Mouse (Mus musculus): ENCODE data around the gene C2cd3.

The C2cd3 gene

DNA sequence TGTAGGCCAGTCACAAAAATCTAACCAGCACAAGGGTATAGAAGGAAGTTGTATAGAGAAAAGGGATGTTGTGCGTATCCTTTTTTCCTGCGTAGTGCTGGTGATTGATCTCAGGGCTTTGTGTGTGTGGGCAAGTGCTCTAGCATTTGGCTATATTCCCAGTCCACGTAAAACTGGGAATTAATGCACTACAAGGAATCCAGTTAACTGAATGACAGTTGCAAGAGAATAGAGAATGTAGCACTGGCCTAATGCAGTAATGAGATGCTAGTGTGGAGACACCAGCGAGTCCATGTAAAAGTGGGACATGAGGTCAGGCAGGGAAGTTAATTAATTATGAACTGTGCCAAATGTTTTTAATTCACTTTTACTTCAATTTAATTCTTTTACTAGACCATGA lies 30.7 kb downstream of the C2cd3 start:
- no peak for DNase-seq (ENCODE audit: low spot score in 2 of 2)

DNA sequence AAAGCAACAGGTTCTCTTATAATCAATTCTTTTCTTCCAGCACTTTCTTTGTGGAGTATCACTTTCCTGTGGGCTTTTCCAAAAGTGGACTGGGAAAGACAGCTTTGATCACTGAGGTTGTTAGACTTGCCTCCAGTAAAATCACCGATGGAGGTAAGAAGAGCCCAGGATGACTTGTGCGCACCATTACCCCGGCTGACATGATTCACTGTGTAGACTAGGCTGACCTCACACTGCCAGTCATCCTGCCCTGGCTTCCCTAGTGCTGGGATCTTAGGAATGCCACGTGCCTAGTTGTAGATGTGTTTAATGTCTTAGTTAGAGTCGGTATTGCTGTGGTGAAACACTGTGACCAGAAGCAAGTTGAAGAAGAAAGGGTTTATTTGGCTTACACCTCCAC lies 35.6 kb downstream of the C2cd3 start:
- DNase-seq (ENCODE audit: low spot score in 2 of 2) = no peak

DNA sequence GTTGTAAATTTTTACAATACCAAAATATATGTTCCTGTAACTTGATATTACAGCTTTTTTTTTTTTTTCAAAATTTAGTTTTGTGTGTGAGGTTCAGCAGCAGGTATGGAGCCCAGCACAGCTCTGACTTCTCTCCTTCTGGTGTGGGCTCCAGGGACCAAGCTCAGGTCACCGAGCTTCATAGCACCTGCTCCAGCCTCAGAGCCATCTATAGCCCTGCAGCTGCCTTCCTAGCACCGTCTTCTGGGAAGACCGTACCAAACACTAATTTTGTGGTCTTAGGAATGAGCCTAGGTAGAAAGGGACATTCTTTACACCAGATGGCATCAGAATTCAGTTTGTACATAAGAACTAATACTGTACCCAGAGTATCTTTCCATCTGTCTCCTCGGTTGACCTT lies 36.7 kb downstream of the C2cd3 start:
- no peak for DNase-seq (ENCODE audit: low spot score in 2 of 2)

DNA sequence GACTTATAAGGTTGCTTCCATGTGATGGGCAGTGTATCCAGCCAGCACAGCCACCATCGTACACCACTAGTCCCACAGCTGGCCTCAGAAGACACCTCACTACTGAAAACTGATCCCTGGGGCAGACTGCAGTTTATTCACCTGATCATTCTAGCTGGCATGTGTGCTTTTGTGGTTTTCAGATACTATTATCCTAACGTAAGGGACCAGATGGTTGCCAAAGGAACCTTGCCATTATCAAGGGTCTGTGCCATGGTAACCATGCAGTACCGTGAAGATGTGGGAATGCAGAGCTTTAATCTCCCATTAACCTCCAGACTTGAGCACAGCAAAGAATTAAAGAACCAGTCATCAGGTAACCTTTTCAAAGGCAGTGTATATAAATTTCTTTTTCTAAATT lies 53.8 kb downstream of the C2cd3 start:
- no peak for DNase-seq (ENCODE audit: low spot score in 2 of 2)

DNA sequence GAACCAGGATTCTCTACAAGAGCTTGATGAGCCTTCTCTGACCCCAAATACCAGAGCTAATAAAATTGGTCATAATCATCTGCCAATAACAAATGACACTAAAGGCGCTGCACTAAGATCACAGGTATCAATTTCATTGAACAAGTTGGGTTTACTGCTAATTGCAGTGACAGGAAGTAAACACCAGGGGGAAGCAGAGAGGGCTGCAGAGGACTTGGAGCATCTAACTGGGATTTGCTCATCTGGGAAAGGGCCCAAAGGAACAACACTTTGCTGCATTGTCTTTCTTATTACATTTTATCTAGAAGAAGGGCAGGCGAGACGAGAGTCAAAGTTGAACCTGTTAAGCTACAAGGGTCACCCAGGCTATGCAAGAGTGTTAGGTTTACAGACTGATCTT lies 57.1 kb downstream of the C2cd3 start:
- DNase-seq (ENCODE audit: low spot score in 2 of 2) = peak; percentile 66 to 82

DNA sequence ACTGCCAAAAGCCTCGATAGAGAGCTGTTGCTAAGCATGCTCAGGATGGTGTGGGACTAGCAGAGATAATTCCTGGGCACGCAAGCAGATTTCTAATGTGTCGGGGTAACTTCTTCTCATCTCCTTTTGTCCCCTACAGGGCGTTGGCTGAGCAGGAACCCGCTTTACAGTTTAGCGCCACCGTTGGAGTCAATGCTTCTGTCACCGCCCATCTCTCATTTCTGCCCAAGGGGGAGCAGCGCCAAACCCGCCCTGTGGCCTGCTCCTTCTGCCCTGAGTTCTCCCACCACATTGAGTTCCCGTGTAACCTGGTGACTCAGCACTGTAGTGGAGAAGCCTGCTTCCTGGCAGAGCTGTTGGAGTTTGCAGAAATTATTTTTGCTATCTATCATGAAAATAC lies 57.9 kb downstream of the C2cd3 start:
- no peak for DNase-seq (ENCODE audit: low spot score in 2 of 2)

DNA sequence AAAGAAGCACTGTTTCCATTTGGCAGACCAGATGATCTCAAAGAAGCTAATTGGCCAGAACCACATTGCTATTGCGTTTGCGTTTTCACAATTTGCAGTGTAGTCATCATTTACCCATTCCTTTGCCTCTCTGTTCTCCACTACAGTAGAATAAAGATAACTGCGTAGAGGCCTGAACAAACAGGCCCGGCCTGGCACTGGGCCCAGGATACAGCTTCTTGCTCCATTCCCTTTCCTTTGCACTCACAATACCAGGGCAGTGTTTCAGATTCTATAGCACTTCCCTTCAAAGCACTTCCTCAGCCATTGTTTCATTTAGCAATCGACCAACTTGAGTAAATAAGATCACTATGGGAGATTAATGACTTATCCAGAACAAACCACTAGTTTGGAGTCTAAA lies 59.1 kb downstream of the C2cd3 start:
- DNase-seq (ENCODE audit: low spot score in 2 of 2) = no peak

DNA sequence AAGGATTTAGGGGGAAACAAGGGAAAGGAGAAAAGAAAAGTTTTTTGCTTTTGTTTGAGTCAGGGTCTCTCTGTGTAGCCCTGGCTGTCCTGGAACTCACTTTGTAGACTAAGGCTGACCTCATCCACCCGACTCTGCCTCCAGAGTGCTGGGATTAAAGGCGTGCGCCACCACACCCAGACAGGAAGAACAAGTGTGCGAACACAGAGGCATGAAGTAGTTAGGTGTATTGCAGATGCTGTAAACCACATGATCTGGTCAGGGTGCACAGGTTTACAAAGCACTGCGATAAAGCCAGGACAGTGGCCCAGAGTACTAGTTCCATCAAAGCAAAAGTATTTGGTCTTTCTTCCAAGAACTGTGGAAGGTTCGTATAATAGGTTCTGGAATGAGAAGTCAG lies 61.3 kb downstream of the C2cd3 start:
- no peak for DNase-seq (ENCODE audit: low spot score in 2 of 2)

DNA sequence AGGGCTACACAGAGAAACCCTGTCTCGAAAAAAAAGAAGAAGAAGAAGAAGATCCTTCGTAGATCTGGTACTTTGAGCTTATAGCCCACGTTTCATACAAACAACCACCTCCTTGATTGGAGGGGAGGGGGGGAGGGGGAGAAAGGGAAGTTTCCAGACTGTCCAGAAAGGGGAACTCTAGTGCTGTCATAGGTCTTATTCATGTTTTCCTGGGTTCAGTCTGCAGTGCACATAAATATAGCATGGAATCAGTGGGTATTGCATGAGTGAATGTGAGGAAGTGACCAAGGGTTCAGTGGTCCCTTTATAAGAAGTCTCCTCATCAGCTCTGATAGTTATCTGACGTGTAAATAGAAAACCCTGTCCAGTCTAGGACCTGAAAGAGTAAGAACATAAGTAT lies 71.7 kb downstream of the C2cd3 start:
- no peak for DNase-seq (ENCODE audit: low spot score in 2 of 2)

DNA sequence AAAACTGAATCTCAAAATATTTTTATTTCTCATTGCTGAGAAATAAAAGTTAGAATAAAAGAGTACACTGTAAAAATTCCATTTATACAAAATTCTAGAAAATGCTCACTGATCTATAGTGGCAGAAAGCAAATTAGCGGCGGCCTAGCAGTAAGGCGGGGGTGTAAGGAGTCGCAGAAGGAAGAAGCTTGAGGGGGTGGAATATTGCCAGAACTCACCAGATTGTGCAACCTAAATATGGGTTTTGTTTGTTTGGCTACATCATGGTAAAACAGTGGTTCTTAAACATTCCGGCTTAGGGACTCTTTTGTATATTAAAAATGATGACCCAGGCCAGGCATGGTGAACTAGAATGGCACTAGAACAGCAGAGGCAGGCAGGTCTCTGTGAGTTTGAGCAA lies 74.2 kb downstream of the C2cd3 start:
- no peak for DNase-seq (ENCODE audit: low spot score in 2 of 2)

DNA sequence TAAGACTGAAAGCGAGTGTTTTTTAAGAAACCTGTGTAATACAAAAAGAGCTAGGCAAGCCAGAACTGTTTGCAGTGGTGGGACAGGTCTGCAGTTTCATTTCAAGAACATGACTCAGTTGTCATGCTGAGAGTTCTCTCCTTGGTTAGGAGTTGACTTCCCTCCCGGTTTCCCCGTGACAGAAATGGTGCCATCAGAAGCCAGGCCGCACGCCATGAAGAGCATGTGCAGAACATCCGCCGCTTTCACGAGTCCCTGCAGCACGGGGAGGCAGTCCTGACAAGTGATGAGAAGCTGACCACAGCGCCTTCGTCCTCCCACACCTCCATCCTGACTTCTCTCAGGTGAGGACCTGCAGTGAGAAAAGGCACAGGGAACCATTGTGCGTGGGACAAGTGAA lies 76.5 kb downstream of the C2cd3 start:
- no peak for DNase-seq (ENCODE audit: low spot score in 2 of 2)

DNA sequence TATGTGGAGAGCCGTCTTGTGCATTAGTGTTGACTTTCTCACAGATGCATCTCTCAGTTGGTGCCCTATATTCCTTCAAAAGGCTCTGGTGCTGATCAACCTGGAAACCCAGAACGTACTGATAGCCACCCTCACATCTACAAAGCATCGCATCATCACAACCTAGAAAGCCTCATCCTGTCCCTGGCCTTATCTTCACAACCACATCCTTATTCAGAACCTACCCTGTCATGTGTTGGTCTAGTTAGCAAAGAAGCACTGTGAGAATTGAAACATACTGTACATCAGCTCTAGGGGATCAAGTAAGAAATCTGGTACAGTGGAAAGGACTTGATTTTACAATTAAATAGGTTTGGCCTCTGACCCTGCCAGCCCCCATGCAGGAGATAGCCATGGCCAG lies 77.0 kb downstream of the C2cd3 start:
- no peak for DNase-seq (ENCODE audit: low spot score in 2 of 2)

DNA sequence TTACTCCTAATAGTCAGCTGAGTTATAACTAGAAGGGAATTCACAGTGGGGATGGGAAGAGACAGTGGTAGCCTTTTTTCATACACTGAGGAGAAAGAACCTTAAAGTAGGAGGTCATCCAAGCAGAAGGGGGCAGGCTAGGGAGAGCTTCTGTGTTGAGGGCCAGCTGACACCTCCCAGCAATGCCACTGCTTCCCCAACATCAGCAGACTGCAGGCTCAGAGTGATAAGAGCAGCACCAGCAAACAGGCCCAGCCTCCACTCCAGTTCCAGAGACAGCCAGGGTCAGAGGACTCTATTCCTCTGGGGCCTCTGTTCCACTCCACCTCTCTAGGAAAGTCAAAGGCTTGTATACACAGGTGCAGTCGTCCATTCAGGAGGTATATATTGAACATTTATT lies 86.1 kb downstream of the C2cd3 start:
- peak in 1 of 2 experiments; percentile 75 for DNase-seq (ENCODE audit: low spot score in 2 of 2)

DNA sequence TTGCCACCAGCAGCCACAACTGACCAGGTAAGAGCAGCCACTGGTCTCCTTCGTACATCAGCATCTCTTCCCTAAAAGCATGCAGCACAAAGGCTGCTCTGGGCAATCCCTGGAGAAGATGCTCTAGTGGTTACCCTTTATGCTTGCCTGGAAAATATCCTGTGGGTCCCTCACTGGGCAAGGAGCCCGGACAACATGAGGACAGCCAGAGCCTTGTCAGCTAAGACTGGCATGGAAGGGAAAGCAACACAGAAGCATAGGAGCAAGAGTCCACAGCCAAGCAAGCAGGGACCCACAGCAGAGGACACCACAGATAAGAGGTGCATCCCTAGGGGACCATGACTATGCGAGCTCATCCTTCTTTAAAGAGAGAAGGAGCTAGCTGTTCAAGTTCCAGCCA lies 87.8 kb downstream of the C2cd3 start:
- DNase-seq (ENCODE audit: low spot score in 2 of 2) = no peak

DNA sequence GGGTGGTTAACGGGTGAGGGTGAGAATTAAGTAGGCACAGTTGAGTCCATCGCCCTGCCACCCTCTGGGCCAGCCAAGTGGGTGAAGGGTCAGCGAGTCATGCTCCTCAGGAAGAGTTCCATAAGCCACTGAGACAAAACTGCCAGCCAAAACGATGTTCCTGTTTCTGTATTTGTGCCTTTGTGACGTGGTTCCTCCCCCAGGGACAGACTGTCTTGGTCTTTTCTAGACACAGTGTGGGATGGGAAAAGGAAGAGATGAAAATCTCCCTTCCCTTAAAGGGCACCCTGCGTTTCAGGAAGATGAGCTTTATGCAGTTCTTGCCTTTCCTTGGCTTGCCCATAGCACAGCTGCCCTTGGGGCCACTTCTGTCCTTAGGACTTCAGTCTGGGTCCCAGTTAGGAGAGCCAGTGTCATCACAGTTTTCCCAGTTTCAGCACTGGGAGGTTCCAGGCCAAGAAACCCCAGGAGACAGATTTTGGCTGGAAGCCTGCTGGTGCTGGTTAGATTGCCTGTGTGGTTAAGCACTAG lies 89.7 kb downstream of the C2cd3 start:
- no peak for DNase-seq (ENCODE audit: low spot score in 2 of 2)

DNA sequence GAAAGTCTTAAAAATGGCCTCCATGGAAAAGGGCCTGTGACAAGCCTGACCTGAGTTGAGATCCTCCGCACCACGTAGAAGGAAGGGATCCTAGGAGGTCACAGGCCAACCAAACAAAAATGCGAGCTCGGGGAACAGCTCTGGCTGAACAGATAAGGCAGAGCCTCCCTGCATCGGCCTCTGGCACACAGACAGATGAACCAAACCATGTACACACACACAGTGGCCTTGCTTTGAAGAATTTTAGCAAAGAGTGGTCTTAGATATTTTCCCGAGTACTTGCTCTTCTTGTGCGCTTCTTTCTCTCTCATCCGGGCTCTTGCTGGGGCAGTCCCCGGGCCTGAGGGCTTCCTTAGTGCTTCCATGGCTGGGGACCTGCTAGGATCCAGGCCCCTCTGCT lies 91.2 kb downstream of the C2cd3 start:
- peak; percentile 78 to 81 for DNase-seq (ENCODE audit: low spot score in 2 of 2)

DNA sequence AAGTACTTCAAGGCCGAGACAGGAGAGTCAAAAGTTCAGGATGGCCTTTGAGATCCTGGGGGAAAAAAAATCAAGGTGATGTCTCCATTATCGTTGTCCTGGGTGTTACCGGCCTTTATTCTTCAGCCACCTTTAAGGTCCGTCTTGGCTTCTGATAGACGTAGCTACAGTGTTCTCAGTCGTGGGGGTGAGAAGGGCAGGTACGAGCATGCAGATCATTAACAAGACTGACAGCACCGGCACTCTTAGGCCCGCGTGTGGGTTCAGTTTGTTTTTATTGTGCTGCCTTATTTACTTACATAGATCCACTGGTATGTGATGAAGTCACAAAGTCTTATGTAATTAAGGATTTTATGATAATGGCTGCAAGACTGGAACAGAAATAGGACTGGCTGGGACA lies 91.7 kb downstream of the C2cd3 start:
- no peak for DNase-seq (ENCODE audit: low spot score in 2 of 2)

DNA sequence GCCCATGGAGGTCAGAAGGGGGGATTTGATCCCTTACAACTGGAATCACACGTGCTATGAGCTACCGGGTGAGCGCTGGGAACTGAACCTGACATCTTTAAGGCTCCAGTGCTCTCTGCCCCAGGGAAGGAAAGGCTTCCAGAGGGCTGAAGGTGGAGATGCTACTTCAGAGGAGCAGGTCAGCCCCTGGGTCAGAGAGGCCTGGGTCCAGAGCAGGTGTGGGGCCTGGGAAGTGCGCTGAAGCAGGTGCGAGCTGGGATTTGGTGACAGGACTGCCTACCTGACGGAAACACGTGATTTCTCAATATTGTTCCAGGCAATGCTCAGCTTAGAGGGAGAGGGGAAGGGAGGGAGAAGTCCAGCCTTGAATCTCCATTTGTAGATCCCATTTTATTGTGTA lies 92.2 kb downstream of the C2cd3 start:
- DNase-seq (ENCODE audit: low spot score in 2 of 2) = peak in 1 of 2 experiments; percentile 62

DNA sequence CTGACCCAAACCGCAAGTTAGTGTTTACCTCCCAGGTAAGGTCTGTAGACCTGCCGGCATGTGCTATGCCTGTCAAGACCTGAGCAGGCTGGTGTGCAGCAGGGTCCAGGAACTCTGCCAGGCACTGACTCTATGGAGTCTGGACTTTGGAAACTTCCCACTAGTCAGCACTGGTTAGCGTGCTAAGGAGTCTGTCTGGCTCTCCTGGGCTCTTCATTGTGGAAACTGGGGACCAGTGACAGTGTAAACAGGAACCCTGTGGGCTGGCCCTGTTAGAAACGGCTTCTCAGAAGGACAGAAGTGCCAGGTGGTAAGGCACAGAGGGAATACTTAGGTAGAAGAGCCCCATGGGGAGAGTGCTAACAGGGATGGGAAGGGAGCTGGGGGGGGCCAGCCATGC lies 93.2 kb downstream of the C2cd3 start:
- DNase-seq (ENCODE audit: low spot score in 2 of 2) = peak in 1 of 2 experiments; percentile 67

DNA sequence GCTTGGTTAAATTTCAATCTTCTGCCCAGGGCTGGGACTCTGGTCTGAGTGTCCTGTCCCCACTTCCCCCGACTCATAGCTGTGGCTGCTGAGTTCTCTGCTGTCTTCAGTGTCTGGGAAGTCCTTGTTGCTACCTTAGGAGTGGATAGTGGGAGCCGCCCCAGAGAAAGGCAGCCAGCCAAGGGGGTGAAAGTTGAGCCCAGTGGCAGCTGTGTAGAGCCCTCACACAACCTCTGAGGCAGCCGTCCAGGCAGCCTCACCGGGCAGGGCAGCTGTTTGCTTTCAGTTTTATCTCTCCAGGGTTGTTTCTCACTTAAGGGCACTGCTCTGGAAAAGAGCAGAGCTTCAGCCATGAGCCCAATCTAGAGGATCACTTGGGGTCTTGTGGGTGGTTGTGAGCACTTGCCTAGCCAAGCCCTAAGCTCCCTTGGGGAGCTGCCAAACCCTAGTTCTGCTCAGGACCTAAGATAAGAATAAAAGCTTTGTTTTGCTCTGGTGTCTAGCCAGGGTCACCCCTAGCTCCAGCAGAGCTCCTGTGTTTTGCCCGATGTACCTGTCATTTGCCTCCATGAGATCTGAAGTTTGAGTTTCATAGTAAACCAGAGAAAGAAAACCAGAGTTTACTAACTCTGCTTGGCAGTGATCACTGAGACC lies 93.8 kb downstream of the C2cd3 start:
- DNase-seq (ENCODE audit: low spot score in 2 of 2) = peak; percentile 77 to 88

DNA sequence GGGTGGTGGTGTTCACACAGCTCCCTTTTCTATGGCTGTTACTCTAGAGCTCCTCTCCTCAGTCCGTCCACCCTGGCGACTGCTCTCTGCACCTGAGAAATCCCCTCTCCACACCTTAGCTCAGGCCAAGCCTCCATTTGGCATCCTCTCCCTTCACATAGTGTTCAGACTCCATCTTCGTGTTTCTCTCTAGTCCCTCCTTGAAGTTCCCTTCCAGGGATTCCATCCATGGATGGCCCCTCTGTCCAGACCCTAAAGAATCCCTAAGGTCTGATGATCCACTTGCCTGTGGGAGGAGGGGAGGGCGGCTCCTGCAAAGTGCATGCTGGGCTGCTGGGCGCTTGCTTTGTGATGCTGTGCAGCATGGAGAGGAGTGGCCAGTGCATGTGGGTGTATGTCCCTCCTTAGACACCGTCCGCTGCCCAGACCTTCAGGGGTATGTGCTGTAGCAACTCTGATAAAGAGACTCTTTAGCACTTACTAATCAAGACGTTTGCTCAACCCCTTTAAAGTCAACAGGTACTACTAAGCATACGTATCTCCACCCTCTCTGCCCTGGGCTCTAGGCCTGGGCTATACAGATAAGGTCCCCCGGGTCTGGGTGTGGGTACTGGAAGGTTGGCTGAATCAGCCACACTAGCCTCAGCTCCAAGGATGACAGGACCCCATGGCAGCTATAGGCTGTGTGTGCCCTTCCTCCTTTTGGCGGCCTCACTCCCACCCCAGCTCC lies 94.9 kb downstream of the C2cd3 start:
- peak; percentile 82 to 85 for DNase-seq (ENCODE audit: low spot score in 2 of 2)

DNA sequence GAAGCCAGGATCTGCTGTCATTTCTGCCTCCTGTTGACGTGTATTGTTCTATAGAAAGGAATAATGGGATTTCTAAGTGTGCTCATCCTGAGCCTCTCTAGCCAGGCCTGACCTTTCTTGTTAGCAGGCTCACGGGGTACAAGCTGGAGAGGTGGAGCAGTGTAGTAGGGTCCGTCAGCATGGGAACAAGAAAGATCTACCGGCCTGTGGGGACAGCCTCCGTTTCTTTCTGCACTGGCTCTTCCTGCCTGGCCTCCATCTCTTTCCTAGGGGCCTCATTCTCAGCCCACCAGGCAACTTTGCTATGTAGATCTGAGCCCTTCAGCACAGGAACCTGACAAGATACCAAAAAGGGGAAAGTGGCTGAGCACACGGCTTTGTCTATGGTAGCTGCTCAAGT lies 96.7 kb downstream of the C2cd3 start:
- peak in 1 of 2 experiments; percentile 61 for DNase-seq (ENCODE audit: low spot score in 2 of 2)

DNA sequence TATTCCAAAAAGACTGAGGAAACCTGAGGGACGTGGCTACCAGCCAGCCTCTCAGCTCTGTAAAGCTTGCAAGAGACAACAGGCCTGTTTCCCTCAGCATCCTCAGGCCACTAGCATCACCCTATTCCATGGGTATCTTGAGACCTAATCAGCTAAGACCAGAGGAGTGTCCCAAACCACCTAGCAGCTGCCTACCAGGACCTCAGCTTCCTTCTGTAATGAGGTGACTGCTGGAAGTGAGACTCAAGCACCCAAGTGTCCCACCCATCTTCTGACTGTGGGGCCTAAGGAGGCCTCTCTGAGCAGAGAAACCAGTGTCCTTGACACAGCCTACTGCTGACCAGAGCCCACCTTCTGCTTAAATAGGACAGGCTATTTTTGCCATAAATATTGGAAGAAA lies 97.5 kb downstream of the C2cd3 start:
- peak in 1 of 2 experiments; percentile 58 for DNase-seq (ENCODE audit: low spot score in 2 of 2)
